Mouse (Mus musculus): Measurements from ENCODE around the gene Diaph3. TPM values are rescaled to one million over a fixed set of nuclear protein-coding genes. Genes with fewer than 3 reads are reported as not detected.

Gene Diaph3
- total and polyA plus RNA-seq, 3 experiments: 16.2 to 36.9 (median 17.5) TPM

GRCm38 (mm10) chr14:86867143-86867542, 273.9 kb downstream of the Diaph3 start:
- H3K4me3 ChIP-seq (replicated peaks in 1 of 3; ENCODE audit: low read depth in 2 of 3, low read length in 2 of 3, poor library complexity in 1 of 3): no peak overlapping the region
- H3K9ac ChIP-seq (ENCODE audit: insufficient read depth, low read depth): no peak overlapping the region
- dilution Hi-C loops (cut with MboI; ENCODE audit: extremely low pct_ligation_motif_present, extremely low pct_unique_long_range_greater_than_20kb, low sequenced_read_pairs): no loop called here
- H3K27me3 ChIP-seq (replicated peaks): no peaks in the 10 kb centered on the region
- H3K36me3 ChIP-seq (replicated peaks in 1 of 2; ENCODE audit: control insufficient read depth in 1 of 2, insufficient read depth in 1 of 2, low read length in 1 of 2): peaks cover 3 to 39% of the 10 kb centered on the region in 2 experiments
- no peak for DNase-seq (ENCODE audit: extremely low read depth)
- H3K27ac ChIP-seq (ENCODE audit: insufficient read depth, low read depth): no peak overlapping the region
- H3K4me1 ChIP-seq (ENCODE audit: control insufficient read depth in 1 of 2, insufficient read depth in 2 of 2): peaks cover 0 to 28% of the 10 kb centered on the region in 2 experiments; a peak in 2 of 4 replicates
- no peak overlapping the region for H3K4me2 ChIP-seq (ENCODE audit: insufficient read depth, low read depth, poor library complexity, severe bottlenecking)
- no peaks in the 10 kb centered on the region for H3K79me2 ChIP-seq (replicated peaks; ENCODE audit: control insufficient read depth, extremely low read depth, insufficient read depth, poor library complexity, severe bottlenecking)
- in situ Hi-C loops (cut with MboI; ENCODE audit: low pct_ligation_motif_present, low pct_unique_long_range_greater_than_20kb, low sequenced_read_pairs): no loop called here
- H3K9me3 ChIP-seq (replicated peaks; ENCODE audit: low read length): no peaks in the 10 kb centered on the region
- no peak for TF ChIP-seq ZMIZ1 (IDR thresholded peaks at IDR 0.05; ENCODE audit: low read depth, low read length)
- TF ChIP-seq MAZ (IDR thresholded peaks at IDR 0.05; ENCODE audit: low read depth, low read length): no peak
- TF ChIP-seq MEF2A (IDR thresholded peaks at IDR 0.05; ENCODE audit: borderline replicate concordance, low read depth, low read length): no peak
- no peak for TF ChIP-seq SIN3A (IDR thresholded peaks at IDR 0.05; ENCODE audit: low read length)
- no peak for TF ChIP-seq ETS1 (conservative IDR thresholded peaks at IDR 0.05; ENCODE audit: low read depth, low read length)
- no peak for TF ChIP-seq RCOR1 (conservative IDR thresholded peaks at IDR 0.05; ENCODE audit: low read depth, low read length)
- TF ChIP-seq TBP (conservative IDR thresholded peaks at IDR 0.05; ENCODE audit: low read depth, low read length): no peak
- TF ChIP-seq CTCF (conservative IDR thresholded peaks at IDR 0.05 in 1 of 2, IDR thresholded peaks at IDR 0.05 in 1 of 2; ENCODE audit: low read depth in 2 of 2, low read length in 2 of 2): no peak
- TF ChIP-seq BHLHE40 (IDR thresholded peaks at IDR 0.05; ENCODE audit: low read depth, low read length): no peak
- TF ChIP-seq PAX5 (IDR thresholded peaks at IDR 0.05; ENCODE audit: low read length): no peak

GRCm38 (mm10) chr14:86864053-86864452, 277.0 kb downstream of the Diaph3 start:
- no peak for TF ChIP-seq UBTF (IDR thresholded peaks at IDR 0.05; ENCODE audit: low read depth, low read length)
- no peak for TF ChIP-seq ELF1 (IDR thresholded peaks at IDR 0.05; ENCODE audit: low read depth, low read length)
- TF ChIP-seq PAX5 (IDR thresholded peaks at IDR 0.05; ENCODE audit: low read length): no peak
- TF ChIP-seq RAD21 (IDR thresholded peaks at IDR 0.05; ENCODE audit: low read depth, low read length): no peak
- no peak for TF ChIP-seq EP300 (IDR thresholded peaks at IDR 0.05; ENCODE audit: low read length)
- no peak for TF ChIP-seq MYC (IDR thresholded peaks at IDR 0.05; ENCODE audit: low read depth, low read length)
- no peak for TF ChIP-seq IRF4 (IDR thresholded peaks at IDR 0.05; ENCODE audit: low read depth, low read length)
- TF ChIP-seq E2F4 (IDR thresholded peaks at IDR 0.05; ENCODE audit: insufficient replicate concordance, low read depth, low read length): no peak
- TF ChIP-seq TCF12 (IDR thresholded peaks at IDR 0.05; ENCODE audit: low read depth, low read length): no peak
- TF ChIP-seq CHD2 (IDR thresholded peaks at IDR 0.05; ENCODE audit: low read length): no peak
- no peak for TF ChIP-seq USF2 (conservative IDR thresholded peaks at IDR 0.05; ENCODE audit: low read depth, low read length)
- no peak for TF ChIP-seq MXI1 (IDR thresholded peaks at IDR 0.05; ENCODE audit: low read depth, low read length)
- TF ChIP-seq MAFK (IDR thresholded peaks at IDR 0.05; ENCODE audit: insufficient replicate concordance, low read length): no peak
- no peak for TF ChIP-seq MEF2A (IDR thresholded peaks at IDR 0.05; ENCODE audit: borderline replicate concordance, low read depth, low read length)
- no peak for TF ChIP-seq SIN3A (IDR thresholded peaks at IDR 0.05; ENCODE audit: low read length)
- Histone ChIP-seq H3K9me3 (replicated peaks; ENCODE audit: low read length) (no peaks in the 10 kb centered on the region), H3K4me1 (ENCODE audit: control insufficient read depth in 1 of 2, insufficient read depth in 2 of 2) (peaks cover 9 to 41% of the 10 kb centered on the region in 2 experiments; a peak in 3 of 4 replicates), H3K27me3 (replicated peaks) (no peaks in the 10 kb centered on the region), H3K79me2 (replicated peaks; ENCODE audit: control insufficient read depth, extremely low read depth, insufficient read depth, poor library complexity, severe bottlenecking) (no peaks in the 10 kb centered on the region), H3K27ac (ENCODE audit: insufficient read depth, low read depth) (no peak overlapping the region), H3K4me3 (replicated peaks in 1 of 3; ENCODE audit: low read depth in 2 of 3, low read length in 2 of 3, poor library complexity in 1 of 3) (no peak overlapping the region), H3K4me2 (ENCODE audit: insufficient read depth, low read depth, poor library complexity, severe bottlenecking) (no peak overlapping the region), H3K9ac (ENCODE audit: insufficient read depth, low read depth) (no peak overlapping the region), H3K36me3 (replicated peaks in 1 of 2; ENCODE audit: control insufficient read depth in 1 of 2, insufficient read depth in 1 of 2, low read length in 1 of 2) (peaks cover 3 to 33% of the 10 kb centered on the region in 2 experiments)
- dilution Hi-C loops (cut with MboI; ENCODE audit: extremely low pct_ligation_motif_present, extremely low pct_unique_long_range_greater_than_20kb, low sequenced_read_pairs) (no loop called here), in situ Hi-C loops (cut with MboI; ENCODE audit: low pct_ligation_motif_present, low pct_unique_long_range_greater_than_20kb, low sequenced_read_pairs) (no loop called here)
- no peak for DNase-seq (ENCODE audit: extremely low read depth)
